Mouse (Mus musculus) ZHBTc4 (cell line): Measurements from ENCODE around the gene Ston1.
A peak's percentile ranks its signal among the peaks of the same experiment; 100 is the strongest.

Experiments used
- DNase-seq: peaks from one replicate; pipeline ENCODE4 v3.0.0-alpha.2; 2011; ENCODE audit warnings: low read depth, low spot score

Ston1 gene

GRCm38 (mm10) chr17:88597222-88598055 is at the start of gene Ston1:
Ston1 (plus strand) TSS chr17:88597684.
- peak; percentile 92 for DNase-seq

DNA sequence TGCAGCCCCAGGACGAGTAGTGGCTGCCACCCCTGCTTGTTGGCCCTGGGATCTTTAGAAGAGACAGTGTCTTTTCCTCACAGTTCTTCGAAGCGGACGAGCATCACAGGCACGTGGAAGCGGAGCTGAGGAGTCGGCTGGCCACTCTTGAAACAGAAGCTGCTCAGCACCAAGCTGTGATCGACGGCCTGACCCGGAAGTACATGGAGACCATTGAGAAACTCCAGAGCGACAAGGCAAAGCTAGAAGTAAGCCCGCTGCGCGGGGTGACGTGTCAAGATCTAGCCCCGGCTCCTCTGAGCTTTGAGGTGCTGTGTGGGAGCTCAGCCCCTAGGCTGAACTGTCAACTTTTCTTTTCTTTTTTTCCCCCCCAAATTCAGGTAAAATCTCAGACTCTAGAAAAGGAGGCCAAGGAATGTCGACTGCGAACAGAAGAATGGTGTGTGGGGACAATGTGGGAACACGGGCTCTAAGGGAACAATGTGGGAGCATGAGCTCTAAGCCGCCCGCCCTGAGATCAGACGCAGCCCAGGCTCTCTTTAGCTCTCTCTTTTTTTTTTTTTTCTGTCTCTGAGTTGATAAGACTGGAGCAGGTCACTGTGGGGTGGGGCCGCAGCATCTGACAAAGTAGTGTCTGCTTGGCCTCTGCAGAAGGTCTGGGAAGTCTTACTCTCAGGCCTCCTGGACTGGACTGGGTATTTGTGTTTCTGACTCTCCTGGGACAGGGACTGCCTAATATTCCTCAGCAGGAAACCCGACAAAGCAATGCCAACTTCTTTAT is 47.9 kb upstream of the Ston1 start:
- peak; percentile 58 for DNase-seq

GRCm38 (mm10) chr17:88550351-88550750 is 47.1 kb upstream of the Ston1 start:
- DNase-seq: no peak

- no peak for DNase-seq
Observed at GRCm38 (mm10) chr17:88550981-88551940, 46.2 kb upstream of the Ston1 start.

- no peak for DNase-seq
Observed at GRCm38 (mm10) chr17:88552556-88552955, 44.9 kb upstream of the Ston1 start.

DNA sequence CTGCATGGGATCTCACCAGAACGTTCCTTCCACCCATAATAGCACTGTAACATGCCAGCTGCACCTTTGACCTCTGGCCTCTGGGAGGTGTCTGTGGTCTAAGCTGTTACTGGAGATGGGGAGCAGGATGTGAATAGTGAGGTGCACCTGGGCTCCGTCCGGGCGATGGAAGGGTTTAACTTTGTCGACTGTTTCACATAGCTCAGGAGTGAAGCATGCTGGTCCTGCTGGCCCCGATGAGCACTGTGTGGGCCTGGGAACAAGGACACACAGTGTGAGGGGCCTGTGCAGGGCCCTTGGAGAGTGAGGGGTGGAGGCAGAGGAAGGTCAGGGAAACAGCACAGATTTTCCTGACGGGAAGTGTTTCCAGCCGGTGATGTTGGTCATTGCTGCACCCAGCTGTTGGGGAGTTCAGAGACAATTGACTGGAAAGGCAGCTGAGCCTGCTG is 44.5 kb upstream of the Ston1 start:
- no peak for DNase-seq

- no peak for DNase-seq
Observed at GRCm38 (mm10) chr17:88553473-88554087, 43.9 kb upstream of the Ston1 start.

DNA sequence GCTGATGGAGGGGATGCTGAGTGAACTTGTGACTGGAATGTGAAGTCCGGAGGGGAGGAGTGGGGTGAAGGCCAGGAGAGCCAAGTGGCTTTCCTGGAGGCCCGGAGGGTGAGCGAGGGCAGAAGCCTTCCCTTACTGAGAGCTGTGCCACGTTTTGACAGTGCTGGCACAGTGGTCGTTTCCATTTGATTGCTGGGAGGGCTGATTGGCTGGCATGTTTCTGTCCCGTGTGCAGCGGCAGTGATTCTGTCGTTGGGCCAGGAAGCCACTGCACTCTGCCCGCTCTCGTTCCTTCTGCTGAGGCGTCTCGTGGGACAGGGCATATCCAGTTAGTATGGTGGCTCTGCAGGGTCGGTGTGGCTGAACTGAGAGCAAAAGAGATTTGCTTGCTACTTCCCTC is 41.3 kb upstream of the Ston1 start:
- no peak for DNase-seq

GRCm38 (mm10) chr17:88556688-88557087 is 40.8 kb upstream of the Ston1 start:
- DNase-seq: peak; percentile 52

- peak; percentile 92 for DNase-seq
Observed at GRCm38 (mm10) chr17:88558168-88558842, 39.2 kb upstream of the Ston1 start.

GRCm38 (mm10) chr17:88563611-88564010 is 33.9 kb upstream of the Ston1 start:
- no peak for DNase-seq

DNA sequence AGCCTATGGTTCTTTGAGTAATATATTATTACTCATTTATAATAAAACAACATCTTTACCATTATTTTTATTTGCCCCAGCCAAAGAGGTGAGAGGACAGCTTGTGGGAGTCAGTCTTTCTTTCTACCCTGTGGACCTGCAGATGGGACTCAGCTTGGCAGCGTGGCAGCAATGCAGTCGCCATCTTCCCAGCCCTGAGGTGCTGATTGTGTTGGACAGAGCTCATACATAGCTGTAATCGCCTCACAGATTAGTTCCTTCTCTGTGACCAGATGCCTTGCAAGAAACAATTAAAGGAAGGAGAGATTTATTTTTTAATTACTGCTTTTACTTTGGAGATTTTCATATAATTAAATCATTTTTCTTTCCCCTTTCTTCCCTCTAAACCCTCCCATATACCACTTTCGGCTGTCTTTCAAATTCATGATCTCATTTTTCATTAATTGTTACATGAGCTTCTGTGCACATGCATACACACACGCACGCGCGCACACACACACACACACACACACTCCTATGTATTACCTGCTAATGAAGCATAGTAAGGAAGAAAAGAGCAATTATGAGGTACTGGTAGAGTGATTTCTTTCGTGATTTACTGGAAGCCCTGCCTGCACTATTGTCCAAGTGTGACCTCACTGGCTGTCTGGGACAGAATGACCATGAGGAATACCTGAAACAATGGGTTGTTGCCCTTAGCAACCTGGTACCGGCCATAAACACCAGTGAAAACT is 27.5 kb upstream of the Ston1 start:
- DNase-seq: no peak

DNA sequence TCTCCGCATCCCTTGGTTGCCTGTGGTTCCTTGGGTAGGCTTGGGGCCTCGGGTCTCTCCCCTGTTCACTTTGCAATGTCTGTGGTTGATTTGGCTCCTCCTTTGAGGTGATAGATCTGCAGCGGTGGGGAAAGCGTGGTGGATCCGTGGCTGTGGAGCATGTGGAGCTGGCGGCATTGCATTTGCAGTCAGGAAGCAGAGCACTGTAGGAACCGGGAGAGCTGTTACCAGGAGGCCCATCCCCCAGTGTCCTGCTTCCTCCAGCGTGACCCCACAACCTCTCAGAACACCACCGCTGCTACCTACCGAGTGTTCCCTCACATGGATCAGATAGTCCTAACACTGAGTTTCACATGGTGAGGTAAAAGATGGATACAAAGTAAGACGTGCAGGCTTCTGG is 26.7 kb upstream of the Ston1 start:
- no peak for DNase-seq

GRCm38 (mm10) chr17:88574811-88575210 is 22.7 kb upstream of the Ston1 start:
- DNase-seq: no peak

GRCm38 (mm10) chr17:88578522-88579242 is 18.8 kb upstream of the Ston1 start:
- no peak for DNase-seq

DNA sequence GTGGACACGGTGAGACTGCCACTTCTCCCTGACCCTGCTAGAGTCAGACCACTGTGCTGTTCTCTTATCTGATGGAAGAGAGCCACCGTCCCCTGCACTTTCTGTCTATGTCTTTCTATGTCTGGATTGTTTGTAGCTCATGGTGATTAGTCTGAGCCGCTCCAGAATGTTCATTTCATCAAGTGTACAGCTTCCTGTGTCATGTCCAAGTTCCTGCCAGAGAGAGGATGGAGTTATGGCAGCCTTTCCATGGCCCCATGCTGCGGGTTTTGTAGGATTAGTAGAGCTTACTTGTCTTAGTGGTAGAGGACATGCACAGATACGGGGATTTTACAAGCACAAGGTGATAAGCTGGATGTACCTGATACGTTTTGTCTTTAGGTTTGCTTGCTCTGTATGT is 16.9 kb upstream of the Ston1 start:
- DNase-seq: no peak

- no peak for DNase-seq
Observed at GRCm38 (mm10) chr17:88581511-88582021, 15.9 kb upstream of the Ston1 start.

- DNase-seq: no peak
Observed at GRCm38 (mm10) chr17:88582999-88583398, 14.5 kb upstream of the Ston1 start.

DNA sequence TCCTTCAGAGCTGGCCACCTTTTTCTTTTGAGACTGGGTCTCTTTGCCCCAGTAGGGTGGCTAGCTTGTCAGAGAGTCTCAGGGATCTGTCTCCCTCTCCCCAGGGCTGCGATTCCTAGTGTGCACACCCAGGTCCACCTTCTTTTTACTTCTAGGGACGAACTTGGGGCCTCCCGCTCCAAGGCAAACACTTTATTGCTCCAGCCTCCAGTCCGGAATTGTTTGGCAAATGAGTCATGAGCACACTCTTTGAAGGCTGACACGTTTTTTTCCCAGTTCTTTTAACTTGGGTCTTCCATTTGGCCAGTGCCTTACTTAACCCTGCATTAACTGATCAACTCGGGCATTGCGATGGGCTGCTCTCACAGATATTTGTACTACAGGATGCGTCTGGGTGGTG is 14.1 kb upstream of the Ston1 start:
- no peak for DNase-seq
